Mouse (Mus musculus) neural tube, embryonic 13.5 days (tissue): Measurements from ENCODE around the gene Rfng. TPM values are rescaled to one million over a fixed set of nuclear protein-coding genes. Genes with fewer than 3 reads are reported as not detected.
A peak's percentile ranks its signal among the peaks of the same experiment; 100 is the strongest.

ENCODE experiments used
- ATAC-seq: fragments of 200-750 bp; cut with Nextera tagmentation; 2 replicates; pipeline ENCODE4 v1.8.0; 2017; ENCODE audit warnings: low read depth, mild to moderate bottlenecking, moderate TSS enrichment, moderate library complexity
- H3K27ac ChIP-seq: fragments of 300-500 bp; sonication (generic); replicated peaks from 2 replicates; pipeline ENCODE4 v1.5.1; 2015; ENCODE audit warnings: moderate library complexity, mild to moderate bottlenecking, inconsistent platforms
- H3K27me3 ChIP-seq: fragments of 300-500 bp; sonication (generic); 2 replicates; pipeline ENCODE4 v1.6.1; 2015; ENCODE audit warnings: mild to moderate bottlenecking, inconsistent platforms
- H3K36me3 ChIP-seq: fragments of 300-500 bp; sonication (generic); 2 replicates; pipeline ENCODE4 v1.6.1; 2015; ENCODE audit warnings: mild to moderate bottlenecking, inconsistent platforms
- H3K4me1 ChIP-seq: fragments of 300-500 bp; sonication (generic); replicated peaks from 2 replicates; pipeline ENCODE4 v1.6.1; 2015; ENCODE audit warnings: inconsistent platforms
- H3K4me2 ChIP-seq: fragments of 300-500 bp; sonication (generic); 2 replicates; pipeline ENCODE4 v1.6.1; 2015; ENCODE audit warnings: inconsistent platforms, mild to moderate bottlenecking, moderate library complexity
- H3K4me3 ChIP-seq: fragments of 300-500 bp; sonication (generic); 2 replicates; pipeline ENCODE4 v1.5.1; 2015; ENCODE audit warnings: mild to moderate bottlenecking, inconsistent platforms
- H3K9ac ChIP-seq: fragments of 300-500 bp; sonication (generic); 2 replicates; pipeline ENCODE4 v1.6.1; 2015; ENCODE audit warnings: moderate library complexity, mild to moderate bottlenecking, inconsistent platforms
- H3K9me3 ChIP-seq: fragments of 300-500 bp; sonication (generic); 2 replicates; pipeline ENCODE4 v1.6.1; 2016; ENCODE audit warnings: inconsistent platforms
- WGBS: fragments of 180-500 bp; shearing (Covaris S2); methylation state at CpG from one replicate; pipeline ENCODE4 v1.1.7; 2015; 5-methylcytosine and 5-hydroxymethylcytosine counted together
- polyA plus RNA-seq: library from polyadenylated mRNA; unstranded; fragments of >200 nt; fragmentation: Nextera tagmentation; extraction: Ambion mirVana; gene quantifications from 2 replicates; pipeline ENCODE4 v1.2.1, GENCODE M21; 2015

Rfng gene
- polyA plus RNA-seq, 1 experiment from 2014 or later, result 105 TPM

DNA sequence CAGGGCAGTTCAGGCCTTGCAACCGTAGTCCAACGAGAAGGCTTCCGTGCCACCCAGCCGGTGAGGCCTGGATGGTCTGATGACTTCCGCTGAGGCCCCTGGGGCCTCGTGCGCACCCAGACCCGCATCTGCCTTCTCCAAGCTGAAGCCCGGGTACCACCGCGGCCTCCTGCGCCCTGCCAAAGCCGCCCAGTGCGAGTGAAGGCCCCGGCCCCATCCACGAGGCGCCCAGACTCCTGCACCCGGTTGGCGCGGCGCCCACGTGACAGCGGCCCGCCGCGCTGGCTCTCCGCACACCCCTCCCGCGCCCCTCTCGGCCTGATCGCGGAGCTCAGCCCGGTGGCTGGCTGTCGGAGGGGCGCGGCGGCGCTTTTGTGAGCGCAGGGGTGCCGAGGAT lies 39.5 kb upstream of the Rfng start:
- ATAC-seq, result peak; percentile 57
- Histone ChIP-seq H3K4me1 (peaks cover 50% of the 10 kb centered on the region), H3K9ac (peak overlapping the region; percentile 96), H3K4me2 (peak overlapping the region; percentile 100), H3K9me3 (no peaks in the 10 kb centered on the region), H3K4me3 (peak overlapping the region; percentile 92), H3K36me3 (peaks cover 38% of the 10 kb centered on the region), H3K27me3 (no peaks in the 10 kb centered on the region), H3K27ac (peak overlapping the region; percentile 99)
- under 1% methylated on average over 40 of the region's 40 CpGs for WGBS

DNA sequence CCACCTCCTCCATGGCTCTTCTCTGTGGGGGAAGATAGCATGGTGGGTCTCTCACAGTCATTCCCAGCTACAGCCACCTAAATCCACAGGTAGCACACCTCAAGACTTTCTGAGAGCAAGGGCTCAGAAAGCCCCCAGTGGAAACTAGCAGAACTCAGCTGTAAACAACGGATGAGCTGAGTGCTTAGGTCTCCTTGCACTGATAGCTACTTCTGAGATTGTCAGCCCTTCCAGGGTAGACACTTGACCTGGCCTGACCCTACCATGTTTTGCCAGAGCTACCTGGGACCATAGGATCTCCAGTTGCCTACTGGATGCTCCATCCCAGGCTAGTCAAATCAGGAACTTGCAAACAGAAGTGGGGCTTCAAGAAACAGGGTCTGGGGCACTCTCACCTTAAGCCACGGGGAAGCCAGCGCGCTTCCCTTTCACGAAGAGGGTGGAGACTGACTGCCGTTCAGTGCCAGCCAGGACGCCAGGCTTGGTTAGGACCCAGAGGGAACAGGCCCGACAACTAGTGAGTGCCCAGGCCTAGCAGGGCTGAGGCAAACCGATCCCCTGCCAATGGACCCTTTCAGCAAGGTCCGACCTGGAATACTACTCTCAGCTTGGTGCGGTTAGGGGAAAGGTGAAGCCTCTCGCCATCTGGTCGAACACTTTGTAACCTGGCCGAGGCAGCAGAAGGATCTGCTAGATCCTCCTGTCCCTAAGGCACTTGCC lies 39.0 kb upstream of the Rfng start:
- Histone ChIP-seq H3K27ac (peak overlapping the region; percentile 99), H3K4me2 (peak overlapping the region; percentile 100), H3K4me1 (peaks cover 50% of the 10 kb centered on the region), H3K36me3 (peaks cover 43% of the 10 kb centered on the region), H3K4me3 (peak overlapping the region; percentile 92), H3K9ac (peak overlapping the region; percentile 96), H3K9me3 (no peaks in the 10 kb centered on the region), H3K27me3 (no peaks in the 10 kb centered on the region)
- no peak for ATAC-seq
- 1% methylated on average over 14 of the region's 14 CpGs for WGBS

DNA sequence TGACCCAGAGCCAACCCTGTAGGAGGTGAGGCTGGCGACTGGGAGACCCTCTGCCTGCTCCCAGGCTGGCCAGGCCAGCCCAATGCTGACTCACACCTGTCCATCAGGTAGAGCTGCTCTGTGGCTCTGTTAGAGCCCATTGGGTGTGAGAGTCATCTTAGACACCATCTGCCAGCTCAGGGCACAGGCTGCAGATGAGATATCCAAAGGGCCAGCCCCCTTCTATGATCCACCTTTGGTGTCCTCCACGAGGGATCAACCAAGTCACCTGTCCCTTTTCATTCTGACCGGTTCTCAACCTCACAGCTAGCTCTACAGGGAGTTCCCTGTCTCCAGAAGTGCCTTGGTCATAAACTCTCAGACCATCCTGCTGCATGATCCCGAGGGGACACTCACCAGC lies 38.3 kb upstream of the Rfng start:
- Histone ChIP-seq H3K36me3 (peaks cover 50% of the 10 kb centered on the region), H3K9me3 (no peaks in the 10 kb centered on the region), H3K4me1 (peaks cover 50% of the 10 kb centered on the region), H3K4me3 (peak overlapping the region; percentile 92), H3K9ac (peak overlapping the region; percentile 96), H3K4me2 (peak overlapping the region; percentile 100), H3K27ac (no peak overlapping the region; the same call in 1 of the 2 replicates), H3K27me3 (no peaks in the 10 kb centered on the region)
- ATAC-seq, result no peak
- WGBS, result 69% methylated on average over 4 of the region's 4 CpGs

DNA sequence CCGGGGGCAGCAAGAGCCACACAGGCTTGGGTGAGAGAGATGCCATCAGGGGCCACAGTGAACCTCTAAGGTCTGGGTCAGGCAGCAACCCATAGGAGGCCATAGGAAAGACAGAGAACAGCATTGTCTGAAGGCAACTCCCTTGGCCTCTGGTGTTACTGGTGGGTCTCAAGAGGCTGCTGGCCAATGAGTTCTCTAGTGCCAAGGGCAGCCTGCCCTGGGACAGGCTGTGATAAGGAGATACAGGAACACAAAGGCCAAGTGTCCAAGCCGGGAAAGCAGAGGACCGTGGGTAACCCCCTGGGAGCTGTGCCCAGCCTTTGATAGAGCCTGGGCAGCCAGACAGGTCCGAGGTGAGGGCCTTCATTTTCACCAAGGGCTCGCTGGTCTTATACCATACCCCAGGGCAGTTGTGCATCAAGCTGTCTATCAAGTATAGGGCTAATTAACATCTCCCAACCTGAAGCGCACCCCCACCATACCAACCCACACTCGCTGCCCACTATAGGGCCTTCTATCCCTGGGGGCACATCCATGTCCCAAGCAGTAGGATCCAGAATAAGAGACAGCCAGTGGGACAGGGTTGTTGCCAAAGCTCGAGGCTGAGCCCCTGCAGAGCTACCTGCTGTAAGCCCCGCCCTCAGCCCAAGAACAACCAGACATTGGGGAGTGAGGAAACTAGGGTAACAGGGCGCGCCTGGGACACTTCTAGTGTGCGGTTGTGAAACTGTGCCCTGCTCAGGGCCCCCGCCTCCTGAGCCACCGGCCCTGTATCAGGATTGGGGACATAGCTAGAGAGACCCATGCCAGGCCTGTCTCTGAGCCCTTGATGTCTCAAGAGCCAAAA lies 37.3 kb upstream of the Rfng start:
- WGBS, result 84% methylated on average over 14 of the region's 14 CpGs
- H3K4me2 ChIP-seq, result peak overlapping the region; percentile 100
- no peak for ATAC-seq
- peak overlapping the region; percentile 96 for H3K9ac ChIP-seq
- no peaks in the 10 kb centered on the region for H3K9me3 ChIP-seq
- H3K4me3 ChIP-seq, result peak overlapping the region; percentile 92
- H3K4me1 ChIP-seq, result peaks cover 45% of the 10 kb centered on the region
- peaks cover 60% of the 10 kb centered on the region for H3K36me3 ChIP-seq
- no peaks in the 10 kb centered on the region for H3K27me3 ChIP-seq
- H3K27ac ChIP-seq, result no peak overlapping the region

DNA sequence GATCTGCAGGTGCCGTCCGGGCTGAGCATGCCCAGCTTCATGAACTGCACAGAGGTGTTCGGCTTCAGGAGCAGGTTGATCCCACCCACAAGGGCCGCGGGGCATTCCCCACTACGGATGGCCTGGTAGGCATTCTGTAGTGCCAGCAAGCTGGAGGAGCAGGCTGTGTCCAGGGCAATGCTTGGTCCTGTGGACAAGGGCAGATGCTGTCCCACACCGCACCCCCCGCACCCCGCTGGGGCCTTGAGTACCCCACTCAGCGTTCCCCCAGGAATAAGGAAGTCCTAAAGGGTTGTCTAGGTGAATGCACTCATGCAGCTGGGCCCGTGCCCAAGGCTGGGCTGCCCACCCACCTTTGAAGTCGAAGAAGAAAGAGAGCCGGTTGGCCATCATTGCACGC lies 36.5 kb upstream of the Rfng start:
- H3K9ac ChIP-seq, result peak overlapping the region; percentile 96; the same call in 1 of the 2 replicates
- H3K27me3 ChIP-seq, result no peaks in the 10 kb centered on the region
- H3K27ac ChIP-seq, result no peak overlapping the region
- peaks cover 68% of the 10 kb centered on the region for H3K36me3 ChIP-seq
- ATAC-seq, result no peak
- no peaks in the 10 kb centered on the region for H3K9me3 ChIP-seq
- no peak overlapping the region for H3K4me3 ChIP-seq
- peak overlapping the region; percentile 100; the same call in 1 of the 2 replicates for H3K4me2 ChIP-seq
- 91% methylated on average over 14 of the region's 14 CpGs for WGBS
- peaks cover 38% of the 10 kb centered on the region for H3K4me1 ChIP-seq

DNA sequence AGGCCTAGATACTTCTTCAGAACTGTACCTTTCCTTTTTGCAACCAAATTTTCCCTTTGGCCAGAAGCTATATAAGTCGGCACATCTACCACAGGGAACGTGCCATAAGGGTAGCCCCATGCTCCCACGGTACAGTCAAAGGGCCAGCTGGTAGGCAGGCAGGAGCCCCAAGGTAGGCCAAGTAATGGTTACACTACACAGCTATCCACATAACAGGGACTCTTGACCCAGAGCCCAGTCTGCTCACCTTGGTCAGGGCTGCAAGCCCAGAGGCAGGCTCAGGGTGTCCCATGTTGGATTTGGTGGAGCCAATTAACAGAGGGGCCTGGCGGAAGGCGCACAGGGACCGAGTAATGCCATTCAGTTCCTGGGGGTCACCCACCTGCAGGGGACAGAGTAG lies 35.5 kb upstream of the Rfng start:
- Histone ChIP-seq H3K27ac (no peak overlapping the region), H3K9ac (no peak overlapping the region), H3K27me3 (no peaks in the 10 kb centered on the region), H3K4me1 (peaks cover 31% of the 10 kb centered on the region), H3K4me3 (no peak overlapping the region), H3K9me3 (no peaks in the 10 kb centered on the region), H3K36me3 (peaks cover 78% of the 10 kb centered on the region), H3K4me2 (no peak overlapping the region)
- 96% methylated on average over 6 of the region's 6 CpGs for WGBS
- no peak for ATAC-seq

DNA sequence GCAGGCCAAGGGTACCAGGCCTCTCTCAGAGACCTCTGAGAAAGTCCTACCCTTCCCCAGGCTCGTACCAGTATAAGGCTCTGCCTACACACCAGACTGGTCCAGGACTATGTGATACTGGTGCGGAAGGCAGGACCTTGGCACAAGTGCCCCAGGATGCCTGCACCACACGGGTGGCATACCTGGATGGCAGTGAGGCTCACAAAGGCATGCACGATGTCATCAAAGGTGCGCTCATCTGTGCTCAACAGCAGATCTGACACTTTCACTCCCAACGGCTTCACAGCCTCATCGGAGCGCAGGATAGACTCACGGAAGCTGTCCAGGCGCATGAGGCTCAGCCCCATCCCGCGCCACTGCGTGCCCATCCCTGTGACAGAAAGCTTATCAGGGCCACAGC lies 34.2 kb upstream of the Rfng start:
- Histone ChIP-seq H3K9me3 (no peaks in the 10 kb centered on the region), H3K27ac (no peak overlapping the region), H3K4me1 (peaks cover 30% of the 10 kb centered on the region), H3K9ac (no peak overlapping the region), H3K27me3 (no peaks in the 10 kb centered on the region), H3K4me2 (no peak overlapping the region), H3K36me3 (peaks cover 91% of the 10 kb centered on the region), H3K4me3 (no peak overlapping the region)
- WGBS, result 98% methylated on average over 13 of the region's 13 CpGs
- ATAC-seq, result no peak

DNA sequence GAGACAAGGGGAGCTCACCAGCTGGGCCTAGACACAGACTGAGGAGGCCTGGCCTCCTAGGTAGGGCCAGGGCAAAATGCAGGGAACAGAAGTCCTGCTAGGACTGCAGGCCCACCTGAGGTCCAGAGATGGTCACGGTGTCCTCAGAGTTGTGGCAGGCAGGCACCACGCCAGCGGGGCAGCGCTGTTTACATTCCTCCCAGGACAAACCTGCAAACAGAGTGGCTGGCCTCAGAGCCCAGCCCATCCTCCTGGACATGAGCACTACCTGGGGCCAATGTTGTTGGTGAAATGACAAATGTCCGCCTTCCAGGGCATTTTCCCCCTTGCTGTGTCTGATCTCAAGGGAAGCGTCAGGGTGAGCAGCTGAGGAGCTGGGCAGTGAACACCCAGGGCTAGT lies 33.4 kb upstream of the Rfng start:
- H3K4me1 ChIP-seq, result peaks cover 21% of the 10 kb centered on the region
- 90% methylated on average over 6 of the region's 6 CpGs for WGBS
- H3K27me3 ChIP-seq, result no peaks in the 10 kb centered on the region
- no peak for ATAC-seq
- no peak overlapping the region for H3K4me3 ChIP-seq
- no peak overlapping the region for H3K9ac ChIP-seq
- H3K27ac ChIP-seq, result no peak overlapping the region
- H3K9me3 ChIP-seq, result no peaks in the 10 kb centered on the region
- no peak overlapping the region for H3K4me2 ChIP-seq
- H3K36me3 ChIP-seq, result peaks cover 100% of the 10 kb centered on the region

DNA sequence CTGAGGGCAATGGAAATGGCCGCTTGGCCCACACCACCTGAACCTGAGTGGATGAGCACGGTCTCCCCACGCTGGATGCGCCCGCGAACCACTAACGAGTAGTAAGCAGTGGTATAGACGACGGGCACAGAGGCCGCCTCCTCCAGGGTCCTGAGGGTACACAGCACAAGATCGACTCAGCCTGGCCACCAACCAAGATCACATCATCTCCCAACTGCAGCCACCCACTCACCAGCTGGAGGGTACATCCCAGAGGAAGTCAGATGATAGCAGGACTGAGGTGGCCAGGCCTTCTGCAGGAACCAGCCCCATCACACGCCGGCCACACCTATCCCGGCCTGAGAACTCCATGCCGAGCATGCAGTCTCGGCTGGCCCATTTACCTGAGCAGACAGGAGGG lies 28.1 kb upstream of the Rfng start:
- WGBS, result 94% methylated on average over 16 of the region's 16 CpGs
- Histone ChIP-seq H3K27ac (no peak overlapping the region), H3K9ac (no peak overlapping the region), H3K4me2 (no peak overlapping the region), H3K4me1 (no peaks in the 10 kb centered on the region), H3K4me3 (no peak overlapping the region), H3K27me3 (no peaks in the 10 kb centered on the region), H3K36me3 (peaks cover 100% of the 10 kb centered on the region), H3K9me3 (no peaks in the 10 kb centered on the region)
- no peak for ATAC-seq

DNA sequence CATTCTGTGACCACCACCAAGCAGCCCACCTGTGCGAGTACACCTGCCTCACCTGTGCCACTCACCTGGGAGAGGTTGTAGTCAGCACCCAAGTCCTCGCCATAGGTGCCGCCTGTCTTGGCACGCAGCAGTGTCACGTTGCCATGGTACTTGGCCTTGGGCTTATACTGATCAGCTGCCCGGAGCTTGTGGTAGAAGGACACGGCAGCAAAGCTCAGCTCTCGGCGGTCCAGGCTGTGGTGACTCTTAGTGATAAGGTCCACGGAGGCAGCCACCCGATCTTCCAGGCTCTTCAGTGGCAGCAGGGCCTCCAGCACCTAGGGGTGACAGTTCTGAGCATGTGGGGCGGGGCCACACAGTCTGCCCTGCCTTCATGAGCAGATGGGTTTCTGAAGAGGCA lies 24.0 kb upstream of the Rfng start:
- Histone ChIP-seq H3K4me1 (no peaks in the 10 kb centered on the region), H3K4me2 (no peak overlapping the region)

DNA sequence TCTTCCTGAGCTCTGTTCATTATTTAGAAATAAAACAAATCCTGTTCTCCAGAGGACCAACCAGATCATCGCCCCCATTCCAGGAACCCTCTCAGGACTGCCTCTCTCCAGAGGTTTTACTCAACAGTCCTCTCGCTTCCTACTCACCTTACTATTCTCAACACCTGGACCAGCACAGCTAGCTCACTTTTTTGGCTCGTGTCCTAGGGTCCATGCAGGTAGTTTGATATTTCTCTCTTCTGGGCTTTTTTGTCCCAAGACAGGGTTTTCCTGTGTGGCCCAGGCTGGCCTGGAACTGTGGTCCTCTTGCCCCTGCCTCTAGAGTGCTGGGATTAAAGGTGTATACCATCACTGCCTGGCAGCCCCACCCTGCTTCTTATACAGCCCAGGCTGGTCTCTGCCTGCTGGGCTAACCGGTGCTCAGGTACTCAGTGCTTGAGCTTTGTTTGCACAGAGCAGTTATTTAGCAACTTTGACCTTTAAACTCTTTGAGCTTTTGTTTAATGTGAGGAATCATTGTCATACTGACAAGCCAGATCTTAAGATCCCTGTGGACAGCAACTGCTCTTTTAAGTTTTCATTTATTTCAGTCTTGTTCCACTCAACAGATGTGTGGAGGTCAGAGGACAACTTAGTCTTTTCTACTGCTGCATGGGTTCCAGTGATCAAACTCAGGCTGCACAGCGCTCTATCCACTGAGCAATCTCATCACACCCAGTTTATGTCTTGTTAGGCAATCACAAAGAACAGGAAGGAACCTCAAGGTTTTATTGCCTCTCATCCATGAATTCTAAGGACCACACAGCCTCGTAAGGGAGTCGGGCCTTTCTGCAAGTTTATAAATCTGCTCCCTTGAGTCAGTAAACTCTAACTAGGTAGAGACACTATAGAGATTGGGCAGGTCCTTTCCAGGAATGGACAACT lies 21.6 kb upstream of the Rfng start:
- Histone ChIP-seq H3K36me3 (peaks cover 56% of the 10 kb centered on the region), H3K9me3 (no peaks in the 10 kb centered on the region), H3K4me2 (no peak overlapping the region), H3K4me3 (no peak overlapping the region), H3K27me3 (no peaks in the 10 kb centered on the region), H3K9ac (no peak overlapping the region), H3K27ac (no peak overlapping the region), H3K4me1 (no peaks in the 10 kb centered on the region)
- ATAC-seq, result no peak
- WGBS, result 65% methylated on average over 7 of the region's 7 CpGs

More for the DNA sequence above, 24.0 kb upstream of the Rfng start:
- Histone ChIP-seq H3K9me3 (no peaks in the 10 kb centered on the region), H3K9ac (no peak overlapping the region), H3K36me3 (peaks cover 79% of the 10 kb centered on the region), H3K27ac (no peak overlapping the region), H3K4me3 (no peak overlapping the region), H3K27me3 (no peaks in the 10 kb centered on the region)
- no peak for ATAC-seq
- 94% methylated on average over 12 of the region's 12 CpGs for WGBS
